Mouse (Mus musculus) monocyte, adult 2 months (primary cell): ENCODE measurements at regions not wholly inside any gene's neighbourhood (a gene's known extent, or its start where the extent isn't known, plus 50 kb on each side); places are given as distances from the start of the nearest gene placed in this dataset.

Experiments
- DNase-seq, 2 experiments: peaks; one replicate each; pipeline ENCODE4 v3.0.0; 2022; ENCODE audit warnings: low spot score in 2 of 2, low read depth in 1 of 2

- no peak for DNase-seq
Measured at GRCm38 (mm10) chr13:10741391-10741790, 380.7 kb upstream of the Chrm3 start.

GRCm38 (mm10) chr13:10725745-10726171, 365.1 kb upstream of the Chrm3 start:
- DNase-seq, result no peak

- no peak for DNase-seq
Measured at GRCm38 (mm10) chr13:10725335-10725734, 364.7 kb upstream of the Chrm3 start.

GRCm38 (mm10) chr13:10720639-10721038, 360.0 kb upstream of the Chrm3 start:
- no peak for DNase-seq

- DNase-seq, result no peak
Measured at GRCm38 (mm10) chr13:10711451-10711850, 350.8 kb upstream of the Chrm3 start.

- no peak for DNase-seq
Measured at GRCm38 (mm10) chr13:10710909-10711308, 350.3 kb upstream of the Chrm3 start.

GRCm38 (mm10) chr13:10697146-10697545, 336.5 kb upstream of the Chrm3 start:
- DNase-seq, result no peak

- DNase-seq, result no peak
Measured at GRCm38 (mm10) chr13:10696181-10696977, 335.7 kb upstream of the Chrm3 start.

- no peak for DNase-seq
Measured at GRCm38 (mm10) chr13:10691307-10691706, 330.7 kb upstream of the Chrm3 start.

GRCm38 (mm10) chr13:10687379-10687778, 326.7 kb upstream of the Chrm3 start:
- no peak for DNase-seq

- DNase-seq, result no peak
Measured at GRCm38 (mm10) chr13:10654086-10654422, 293.4 kb upstream of the Chrm3 start.

GRCm38 (mm10) chr13:10653376-10654085, 292.9 kb upstream of the Chrm3 start:
- DNase-seq, result no peak

- no peak for DNase-seq
Measured at GRCm38 (mm10) chr13:10636859-10637258, 276.2 kb upstream of the Chrm3 start.

GRCm38 (mm10) chr13:10630467-10630866, 269.8 kb upstream of the Chrm3 start:
- no peak for DNase-seq

GRCm38 (mm10) chr13:10619661-10620060, 259.0 kb upstream of the Chrm3 start:
- no peak for DNase-seq

GRCm38 (mm10) chr13:10618421-10618954, 257.8 kb upstream of the Chrm3 start:
- no peak for DNase-seq

GRCm38 (mm10) chr13:10574951-10575350, 214.3 kb upstream of the Chrm3 start:
- no peak for DNase-seq

GRCm38 (mm10) chr13:10566825-10567224, 206.2 kb upstream of the Chrm3 start:
- no peak for DNase-seq

GRCm38 (mm10) chr13:10557559-10557958, 196.9 kb upstream of the Chrm3 start:
- DNase-seq, result no peak

- no peak for DNase-seq
Measured at GRCm38 (mm10) chr13:10554595-10554994, 193.9 kb upstream of the Chrm3 start.

GRCm38 (mm10) chr13:10542723-10543122, 182.1 kb upstream of the Chrm3 start:
- DNase-seq, result no peak

- peak; percentile 8 for DNase-seq
Measured at GRCm38 (mm10) chr13:10540197-10540940, 179.7 kb upstream of the Chrm3 start.
